Mouse (Mus musculus): ENCODE results near the gene Olfr1358. TPM values are rescaled to one million over a fixed set of nuclear protein-coding genes. Genes with fewer than 3 reads are reported as not detected.

Gene Olfr1358
- polyA plus RNA-seq (2015; fragmentation: Nextera tagmentation; extraction: Ambion mirVana), result not detected in 2 replicates

GRCm38 (mm10) chr10:78517128-78517527 lies at the start of gene Olfr1358:
TSS of gene Olfr1358 (plus strand) at chr10:78517428.
- no peaks in the 10 kb centered on the region for H3K9me3 ChIP-seq (ENCODE audit: low read length)
- H3K27ac ChIP-seq (ENCODE audit: low read length), result no peak within 1 kb of the TSS
- no peak for DNase-seq (ENCODE audit: low spot score)
- no peaks in the 10 kb centered on the region for H3K4me1 ChIP-seq (ENCODE audit: insufficient read depth, low read depth, low read length)
- no peaks in the 10 kb centered on the region for H3K27me3 ChIP-seq (replicated peaks; ENCODE audit: insufficient read depth, low read length)
- no peak within 1 kb of the TSS for H3K4me2 ChIP-seq (replicated peaks; ENCODE audit: low read depth, low read length)
- no peak within 1 kb of the TSS for H3K4me3 ChIP-seq (ENCODE audit: low read depth, low read length)
- ATAC-seq, result no peak
- no peak within 1 kb of the TSS for H3K9ac ChIP-seq (replicated peaks; ENCODE audit: low read depth)
- H3K36me3 ChIP-seq (ENCODE audit: insufficient read depth, low read length), result no peaks in the 10 kb centered on the region
- TF ChIP-seq EP300 (IDR thresholded peaks at IDR 0.05) (no peak), CTCF (IDR thresholded peaks at IDR 0.05) (no peak)

GRCm38 (mm10) chr10:78467761-78468310 lies 49.4 kb upstream of the Olfr1358 start:
- Histone ChIP-seq H3K27ac (ENCODE audit: low read length) (no peak overlapping the region), H3K4me3 (ENCODE audit: low read depth, low read length) (no peak overlapping the region), H3K9me3 (ENCODE audit: low read length) (no peaks in the 10 kb centered on the region), H3K9ac (replicated peaks; ENCODE audit: low read depth) (no peak overlapping the region), H3K4me1 (ENCODE audit: insufficient read depth, low read depth, low read length) (peaks cover 5% of the 10 kb centered on the region; the same call in 1 of the 2 replicates), H3K36me3 (ENCODE audit: insufficient read depth, low read length) (no peaks in the 10 kb centered on the region), H3K4me2 (replicated peaks; ENCODE audit: low read depth, low read length) (no peak overlapping the region), H3K27me3 (replicated peaks; ENCODE audit: insufficient read depth, low read length) (no peaks in the 10 kb centered on the region)
- WGBS, result 31% methylated on average over 2 of the region's 2 CpGs
- no peak for TF ChIP-seq EP300 (IDR thresholded peaks at IDR 0.05)
- no peak for TF ChIP-seq CTCF (IDR thresholded peaks at IDR 0.05)
- DNase-seq (ENCODE audit: low spot score) (no peak), ATAC-seq (no peak)

GRCm38 (mm10) chr10:78470582-78471313 lies 46.5 kb upstream of the Olfr1358 start:
- TF ChIP-seq CTCF (IDR thresholded peaks at IDR 0.05), result no peak
- TF ChIP-seq EP300 (IDR thresholded peaks at IDR 0.05), result no peak
- peak overlapping the region; percentile 29; the same call in 1 of the 2 replicates for H3K4me2 ChIP-seq (replicated peaks; ENCODE audit: low read depth, low read length)
- ATAC-seq (peak; percentile 50), DNase-seq (ENCODE audit: low spot score) (peak; percentile 40)
- no peaks in the 10 kb centered on the region for H3K27me3 ChIP-seq (replicated peaks; ENCODE audit: insufficient read depth, low read length)
- H3K9me3 ChIP-seq (ENCODE audit: low read length), result no peaks in the 10 kb centered on the region
- no peaks in the 10 kb centered on the region for H3K4me1 ChIP-seq (ENCODE audit: insufficient read depth, low read depth, low read length)
- H3K36me3 ChIP-seq (ENCODE audit: insufficient read depth, low read length), result no peaks in the 10 kb centered on the region
- no peak overlapping the region for H3K4me3 ChIP-seq (ENCODE audit: low read depth, low read length)
- no peak overlapping the region for H3K27ac ChIP-seq (ENCODE audit: low read length)
- 26% methylated on average over 15 of the region's 15 CpGs for WGBS
- H3K9ac ChIP-seq (replicated peaks; ENCODE audit: low read depth), result no peak overlapping the region

GRCm38 (mm10) chr10:78472046-78472445 lies 45.2 kb upstream of the Olfr1358 start:
- TF ChIP-seq CTCF (IDR thresholded peaks at IDR 0.05) (no peak), EP300 (IDR thresholded peaks at IDR 0.05) (no peak)
- DNase-seq (ENCODE audit: low spot score), result no peak
- Histone ChIP-seq H3K9me3 (ENCODE audit: low read length) (no peaks in the 10 kb centered on the region), H3K9ac (replicated peaks; ENCODE audit: low read depth) (no peak overlapping the region), H3K36me3 (ENCODE audit: insufficient read depth, low read length) (no peaks in the 10 kb centered on the region), H3K27ac (ENCODE audit: low read length) (no peak overlapping the region), H3K4me3 (ENCODE audit: low read depth, low read length) (no peak overlapping the region), H3K4me2 (replicated peaks; ENCODE audit: low read depth, low read length) (no peak overlapping the region), H3K27me3 (replicated peaks; ENCODE audit: insufficient read depth, low read length) (no peaks in the 10 kb centered on the region), H3K4me1 (ENCODE audit: insufficient read depth, low read depth, low read length) (no peaks in the 10 kb centered on the region)
- 61% methylated on average over 3 of the region's 3 CpGs for WGBS
- ATAC-seq, result no peak

GRCm38 (mm10) chr10:78473434-78473833 lies 43.8 kb upstream of the Olfr1358 start:
- no peak for TF ChIP-seq CTCF (IDR thresholded peaks at IDR 0.05)
- TF ChIP-seq EP300 (IDR thresholded peaks at IDR 0.05), result no peak
- Histone ChIP-seq H3K4me3 (ENCODE audit: low read depth, low read length) (no peak overlapping the region), H3K9me3 (ENCODE audit: low read length) (no peaks in the 10 kb centered on the region), H3K27ac (ENCODE audit: low read length) (no peak overlapping the region), H3K36me3 (ENCODE audit: insufficient read depth, low read length) (no peaks in the 10 kb centered on the region), H3K27me3 (replicated peaks; ENCODE audit: insufficient read depth, low read length) (no peaks in the 10 kb centered on the region), H3K4me1 (ENCODE audit: insufficient read depth, low read depth, low read length) (no peaks in the 10 kb centered on the region), H3K9ac (replicated peaks; ENCODE audit: low read depth) (no peak overlapping the region), H3K4me2 (replicated peaks; ENCODE audit: low read depth, low read length) (no peak overlapping the region)
- DNase-seq (ENCODE audit: low spot score) (no peak), ATAC-seq (no peak)
- WGBS, result 44% methylated on average over 5 of the region's 5 CpGs

- H3K27me3 ChIP-seq (replicated peaks; ENCODE audit: insufficient read depth, low read length), result no peaks in the 10 kb centered on the region
- H3K9me3 ChIP-seq (ENCODE audit: low read length), result no peaks in the 10 kb centered on the region
- H3K4me1 ChIP-seq (ENCODE audit: insufficient read depth, low read depth, low read length), result no peaks in the 10 kb centered on the region
- no peak overlapping the region for H3K4me3 ChIP-seq (ENCODE audit: low read depth, low read length)
- H3K9ac ChIP-seq (replicated peaks; ENCODE audit: low read depth), result no peak overlapping the region
- no peaks in the 10 kb centered on the region for H3K36me3 ChIP-seq (ENCODE audit: insufficient read depth, low read length)
- TF ChIP-seq EP300 (IDR thresholded peaks at IDR 0.05), result no peak
- TF ChIP-seq CTCF (IDR thresholded peaks at IDR 0.05), result no peak
- no peak overlapping the region for H3K27ac ChIP-seq (ENCODE audit: low read length)
- H3K4me2 ChIP-seq (replicated peaks; ENCODE audit: low read depth, low read length), result no peak overlapping the region
- DNase-seq (ENCODE audit: low spot score) (no peak), ATAC-seq (no peak)
- WGBS, result 53% methylated on average over 8 of the region's 8 CpGs
Observed at GRCm38 (mm10) chr10:78474759-78475158, 42.5 kb upstream of the Olfr1358 start.
